Mouse (Mus musculus) G1E (cell line): ENCODE results near the gene Marveld2. TPM values are rescaled to one million over a fixed set of nuclear protein-coding genes. Genes with fewer than 3 reads are reported as not detected.

Experiments
- ATAC-seq: 2 replicates; pipeline ENCODE4 v1.8.0; 2016; ENCODE audit warnings: mild to moderate bottlenecking; ENCODE audit not compliant: insufficient number of reproducible peaks, poor library complexity, low FRiP score, severe bottlenecking; ENCODE audit errors: extremely low read depth
- DNase-seq: peaks from one replicate; pipeline ENCODE4 v3.0.0; 2012; ENCODE audit warnings: low spot score
- H3K27me3 ChIP-seq: 2 replicates; pipeline ENCODE4 v1.6.1; 2012; ENCODE audit warnings: mild to moderate bottlenecking, low read length, inconsistent platforms; ENCODE audit not compliant: insufficient read depth
- H3K36me3 ChIP-seq: replicated peaks from 2 replicates; pipeline ENCODE3; 2012; ENCODE audit warnings: mild to moderate bottlenecking, inconsistent platforms
- H3K4me1 ChIP-seq: 2 replicates; pipeline ENCODE4 v1.6.1; 2012; ENCODE audit warnings: low read depth, low read length, inconsistent platforms, mixed read lengths; ENCODE audit not compliant: insufficient read depth
- H3K4me3 ChIP-seq: 2 replicates; pipeline ENCODE4 v1.5.1; 2012; ENCODE audit warnings: low read depth, mild to moderate bottlenecking, inconsistent platforms, low read length, moderate library complexity, mixed read lengths
- H3K9me3 ChIP-seq: replicated peaks from 2 replicates; pipeline ENCODE4 v1.6.1; 2012; ENCODE audit warnings: inconsistent platforms
- CTCF ChIP-seq: IDR thresholded peaks from 2 replicates; pipeline ENCODE4 v1.5.1; 2012; ENCODE audit warnings: low read depth, low read length, inconsistent platforms, mixed read lengths
- GATA1 ChIP-seq: IDR thresholded peaks from 2 replicates; pipeline ENCODE4 v1.6.1; 2012; ENCODE audit warnings: borderline replicate concordance, low read length, inconsistent platforms, mixed read lengths
- GATA2 ChIP-seq: IDR thresholded peaks from 2 replicates; pipeline ENCODE4 v1.6.1; 2012; ENCODE audit warnings: low read depth, low read length, inconsistent platforms, borderline replicate concordance
- POLR2AphosphoS5 ChIP-seq: IDR thresholded peaks from 2 replicates; pipeline ENCODE4 v1.6.1; 2012; ENCODE audit warnings: low read depth, low read length, inconsistent platforms; ENCODE audit not compliant: insufficient replicate concordance
- TAL1 ChIP-seq: conservative IDR thresholded peaks from 2 replicates; pipeline ENCODE4 v1.6.1; 2012; ENCODE audit warnings: low read depth, low read length, inconsistent platforms, mixed read lengths
- polyA plus RNA-seq: library from polyadenylated mRNA; stranded (reverse); fragments of >175 nt; gene quantifications from 2 replicates; pipeline ENCODE4 v1.2.3, GENCODE M21; 2012
- total RNA-seq, 2 experiments: library from RNA; stranded (forward) in 1 of 2; stranded (reverse) in 1 of 2; fragments of 200-1000 nt in 1 of 2; fragments of >200 nt in 1 of 2; fragmentation: Nextera tagmentation in 1 of 2; gene quantifications; 2 replicates each; pipeline ENCODE4 v1.2.3; 2014 to 2017

The Marveld2 gene
- total and polyA plus RNA-seq, 3 experiments, result 0.40 to 1.9 (median 1.4) TPM

DNA sequence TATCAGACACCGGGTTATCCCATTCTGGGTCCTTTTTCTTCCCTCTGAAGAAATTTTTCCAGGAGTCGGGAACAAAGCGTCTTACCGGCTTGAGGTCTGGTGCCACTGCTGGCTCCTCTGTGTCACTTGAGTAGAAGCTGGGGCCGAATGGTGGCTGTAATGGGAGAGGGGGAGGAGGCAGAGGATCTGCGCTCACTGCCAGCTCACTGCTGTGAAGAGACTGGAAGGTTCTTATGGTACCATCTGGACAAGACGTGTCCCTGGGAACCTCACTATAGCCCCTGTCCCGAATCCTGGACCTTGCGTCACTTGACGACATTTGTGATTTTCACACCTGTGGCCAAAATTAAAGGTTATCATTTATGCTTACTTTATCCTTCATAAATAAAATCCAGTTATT, 4.5 kb downstream of the Marveld2 start:
- Histone ChIP-seq H3K36me3 (peaks cover 17% of the 10 kb centered on the region), H3K4me1 (peaks cover 10% of the 10 kb centered on the region), H3K9me3 (peaks cover 4% of the 10 kb centered on the region), H3K27me3 (peaks cover 3% of the 10 kb centered on the region; the same call in 1 of the 2 replicates), H3K4me3 (no peak overlapping the region)
- DNase-seq (no peak), ATAC-seq (no peak)
- TF ChIP-seq CTCF (no peak), GATA2 (no peak), TAL1 (no peak), POLR2AphosphoS5 (no peak), GATA1 (no peak)

DNA sequence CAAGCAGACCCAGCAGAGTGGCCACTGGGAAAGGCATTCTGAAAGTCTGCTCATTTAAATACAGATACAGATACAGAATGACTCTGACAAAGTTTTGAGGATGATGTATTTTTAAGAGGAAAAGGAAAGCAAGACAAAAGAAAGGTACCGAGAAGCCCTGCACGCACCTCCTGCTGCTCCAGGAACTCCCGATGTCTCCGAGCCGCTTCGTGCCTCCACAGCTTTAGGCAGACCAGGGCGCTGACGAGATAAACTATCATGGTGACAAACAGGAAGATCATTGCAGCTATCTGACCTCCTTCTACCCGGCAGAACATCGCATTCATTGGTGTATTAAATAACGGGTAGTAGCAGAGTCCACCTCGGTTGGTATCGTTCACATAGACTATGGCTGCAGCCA, 5.5 kb downstream of the Marveld2 start:
- TF ChIP-seq POLR2AphosphoS5 (no peak), GATA2 (no peak), GATA1 (no peak), CTCF (no peak), TAL1 (no peak)
- Histone ChIP-seq H3K27me3 (peaks cover 1% of the 10 kb centered on the region; the same call in 1 of the 2 replicates), H3K36me3 (peaks cover 14% of the 10 kb centered on the region), H3K9me3 (peaks cover 4% of the 10 kb centered on the region), H3K4me3 (no peak overlapping the region), H3K4me1 (peaks cover 3% of the 10 kb centered on the region)
- DNase-seq, result no peak
- ATAC-seq, result no peak

DNA sequence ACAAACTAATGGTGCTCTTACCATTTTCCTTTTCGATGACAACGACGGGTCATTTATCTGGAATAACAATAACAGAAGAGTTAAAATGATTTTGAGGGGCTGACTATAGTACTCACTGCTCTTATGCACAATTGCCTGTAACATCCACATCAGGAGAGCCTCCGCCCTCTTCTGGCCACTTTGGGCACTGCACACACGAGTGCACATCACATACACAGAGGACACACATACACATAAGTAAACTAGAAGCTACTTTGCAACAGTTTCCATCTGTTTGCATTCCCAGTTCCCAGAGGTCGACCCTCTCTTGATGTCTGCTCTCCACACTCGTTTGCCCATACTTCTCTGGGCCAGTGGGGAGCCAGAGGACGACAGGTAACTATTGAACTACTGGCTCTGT, 9.0 kb downstream of the Marveld2 start:
- no peaks in the 10 kb centered on the region for H3K4me1 ChIP-seq
- no peak overlapping the region for H3K4me3 ChIP-seq
- DNase-seq (no peak), ATAC-seq (no peak)
- no peaks in the 10 kb centered on the region for H3K27me3 ChIP-seq
- no peak for TF ChIP-seq GATA2
- TF ChIP-seq CTCF, result no peak
- TF ChIP-seq TAL1, result no peak
- TF ChIP-seq GATA1, result no peak
- no peak for TF ChIP-seq POLR2AphosphoS5
- H3K36me3 ChIP-seq, result peaks cover 14% of the 10 kb centered on the region
- peaks cover 4% of the 10 kb centered on the region for H3K9me3 ChIP-seq

DNA sequence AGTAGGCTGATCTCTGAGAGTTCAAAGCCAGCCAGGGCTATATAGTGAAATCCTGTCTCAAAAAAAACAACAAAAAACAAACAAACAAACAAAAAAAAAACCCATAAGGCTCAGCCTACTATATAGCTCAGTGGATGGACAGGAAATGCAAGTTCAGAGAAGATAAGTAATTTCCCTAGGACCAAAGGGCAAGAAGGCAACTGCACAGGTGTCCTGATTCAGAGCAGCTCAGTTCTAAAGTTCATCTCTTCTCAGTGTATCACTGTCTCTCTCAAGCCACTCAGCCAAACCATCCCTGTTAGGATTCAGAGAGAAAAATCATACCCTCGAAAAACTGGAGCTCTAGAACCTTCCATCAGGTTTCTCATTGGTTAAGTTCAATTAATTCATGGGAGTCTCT, 10.9 kb downstream of the Marveld2 start:
- Histone ChIP-seq H3K4me3 (no peak overlapping the region), H3K4me1 (no peaks in the 10 kb centered on the region), H3K27me3 (no peaks in the 10 kb centered on the region), H3K36me3 (peaks cover 3% of the 10 kb centered on the region), H3K9me3 (peaks cover 4% of the 10 kb centered on the region)
- DNase-seq (no peak), ATAC-seq (no peak)
- TF ChIP-seq CTCF (no peak), POLR2AphosphoS5 (no peak), GATA2 (no peak), GATA1 (no peak), TAL1 (no peak)

DNA sequence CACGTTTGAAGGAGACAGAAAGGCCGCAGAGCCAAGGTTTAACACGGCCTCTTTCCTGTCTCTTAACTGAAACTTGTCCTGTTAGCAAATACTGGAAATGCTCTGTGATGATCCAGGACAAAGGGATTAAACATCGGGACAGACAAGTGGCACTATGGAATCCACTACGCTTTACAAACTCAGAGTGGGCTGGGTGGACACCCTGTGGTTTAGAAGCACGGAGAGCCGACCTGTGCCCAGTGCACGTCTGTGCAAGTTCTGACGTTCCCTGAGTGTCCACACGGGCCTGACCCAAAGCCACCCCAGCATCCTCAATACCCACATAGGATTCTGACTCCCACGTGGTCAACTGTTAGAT, 13.1 kb downstream of the Marveld2 start:
- Histone ChIP-seq H3K27me3 (no peaks in the 10 kb centered on the region), H3K36me3 (peaks cover 6% of the 10 kb centered on the region), H3K4me1 (no peaks in the 10 kb centered on the region), H3K4me3 (no peak overlapping the region), H3K9me3 (peaks cover 4% of the 10 kb centered on the region)
- ATAC-seq (no peak), DNase-seq (no peak)
- TF ChIP-seq CTCF (no peak), POLR2AphosphoS5 (no peak), GATA2 (no peak), GATA1 (no peak), TAL1 (no peak)

DNA sequence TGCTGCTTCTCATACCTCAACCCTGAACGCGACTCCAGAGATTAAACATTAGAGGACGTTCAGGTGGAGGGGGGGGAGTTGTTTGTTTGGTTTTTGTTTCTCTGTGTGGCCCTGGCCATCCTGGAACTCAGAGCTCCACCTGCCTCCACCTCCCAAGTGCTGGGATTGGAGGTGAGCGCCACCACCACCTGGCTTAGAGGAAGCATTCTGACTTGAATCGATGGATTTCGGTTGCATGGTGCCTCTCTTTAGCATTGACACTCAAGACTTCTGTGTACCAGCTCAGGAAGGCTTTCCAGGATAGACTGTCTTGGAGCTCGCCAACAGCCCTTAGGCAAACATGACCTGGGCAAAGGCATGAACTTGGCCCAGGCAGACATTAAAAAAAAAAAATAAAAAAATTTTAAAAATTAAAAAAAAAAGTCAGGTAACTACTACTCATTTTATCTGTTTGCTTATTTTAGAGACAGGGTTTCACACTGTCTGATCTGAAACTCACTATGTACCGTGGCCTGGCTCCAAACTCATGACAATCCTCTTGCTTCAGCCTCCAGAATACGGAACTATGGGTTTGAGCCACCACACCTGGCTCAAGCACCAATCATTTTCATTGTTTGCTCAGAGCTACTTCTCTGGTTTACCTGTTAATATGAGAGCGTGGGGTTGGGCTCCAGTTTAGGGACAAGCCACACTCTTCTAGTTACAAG, 13.6 kb downstream of the Marveld2 start:
- no peak for DNase-seq
- TF ChIP-seq GATA2 (no peak), POLR2AphosphoS5 (no peak), CTCF (no peak), GATA1 (no peak)
- Histone ChIP-seq H3K4me3 (no peak overlapping the region), H3K27me3 (no peaks in the 10 kb centered on the region), H3K9me3 (peaks cover 4% of the 10 kb centered on the region), H3K4me1 (no peaks in the 10 kb centered on the region), H3K36me3 (peaks cover 6% of the 10 kb centered on the region)
- no peak for ATAC-seq

DNA sequence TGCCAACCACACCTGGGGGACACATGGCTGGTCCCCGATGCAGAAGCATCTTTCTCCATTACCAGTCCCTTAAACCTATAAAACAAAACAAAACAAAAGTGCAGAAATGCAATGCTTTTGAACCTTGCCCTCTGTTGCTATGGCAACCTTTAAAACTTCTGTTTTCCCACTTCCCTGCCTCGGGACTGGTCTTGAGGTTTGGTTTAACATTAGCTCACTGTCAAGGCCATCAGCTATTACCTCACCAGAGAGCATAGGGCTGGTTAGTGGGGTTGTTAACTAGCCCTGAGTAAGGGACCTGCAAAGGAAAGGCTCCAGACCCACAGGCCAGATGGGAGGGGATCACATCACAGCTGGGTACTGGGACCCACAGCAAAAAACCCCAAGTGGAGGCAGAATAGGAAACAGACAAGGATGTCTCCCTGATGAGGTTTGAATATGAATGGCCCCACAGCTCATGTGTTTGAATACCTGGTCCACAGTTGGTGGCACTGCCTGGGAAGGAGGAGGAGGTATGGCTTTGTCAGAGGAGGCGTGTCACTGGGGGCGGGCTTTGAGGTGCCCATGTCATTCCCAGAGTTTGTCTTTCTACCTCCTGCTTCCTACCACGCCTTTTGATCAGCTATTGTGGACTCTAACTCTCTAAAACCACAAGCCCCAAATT, 14.4 kb downstream of the Marveld2 start:
- ATAC-seq, result no peak
- peaks cover 6% of the 10 kb centered on the region for H3K36me3 ChIP-seq
- no peaks in the 10 kb centered on the region for H3K9me3 ChIP-seq
- TF ChIP-seq GATA1, result no peak
- no peak for TF ChIP-seq TAL1
- TF ChIP-seq GATA2, result no peak
- no peak for TF ChIP-seq POLR2AphosphoS5
- no peak for TF ChIP-seq CTCF
- no peaks in the 10 kb centered on the region for H3K27me3 ChIP-seq
- no peak for DNase-seq
- H3K4me1 ChIP-seq, result no peaks in the 10 kb centered on the region
- H3K4me3 ChIP-seq, result no peak overlapping the region
